Mouse (Mus musculus) c-Kit-negative CD71-positive TER-119-positive erythroid progenitor cells, embryonic 14.5 days (primary cell): ENCODE measurements around the gene Rnf207.

Experiments used
- DNase-seq: peaks from one replicate; pipeline ENCODE4 v3.0.0-alpha.2; 2013; ENCODE audit warnings: low read depth, low spot score

The Rnf207 gene

DNA sequence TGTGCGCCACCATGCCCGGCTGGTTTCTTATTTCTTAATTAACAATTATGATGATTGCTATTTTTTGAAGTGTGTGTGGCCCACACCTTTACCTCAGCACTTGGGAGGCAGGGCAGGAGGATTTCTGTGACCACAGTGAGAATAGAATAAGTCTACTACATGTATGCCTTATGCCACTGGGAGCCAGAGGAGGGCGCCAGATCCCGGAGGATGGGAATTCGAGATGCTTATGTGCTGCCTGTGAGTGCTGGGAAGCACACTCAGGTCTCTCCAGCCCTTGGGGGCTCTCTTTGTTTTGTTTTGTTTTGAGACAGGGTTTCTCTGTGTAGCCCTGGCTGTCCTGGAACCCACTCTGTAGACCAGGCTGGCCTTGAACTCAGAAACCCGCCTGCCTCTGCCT, 9.9 kb upstream of the Rnf207 start:
- DNase-seq = no peak

DNA sequence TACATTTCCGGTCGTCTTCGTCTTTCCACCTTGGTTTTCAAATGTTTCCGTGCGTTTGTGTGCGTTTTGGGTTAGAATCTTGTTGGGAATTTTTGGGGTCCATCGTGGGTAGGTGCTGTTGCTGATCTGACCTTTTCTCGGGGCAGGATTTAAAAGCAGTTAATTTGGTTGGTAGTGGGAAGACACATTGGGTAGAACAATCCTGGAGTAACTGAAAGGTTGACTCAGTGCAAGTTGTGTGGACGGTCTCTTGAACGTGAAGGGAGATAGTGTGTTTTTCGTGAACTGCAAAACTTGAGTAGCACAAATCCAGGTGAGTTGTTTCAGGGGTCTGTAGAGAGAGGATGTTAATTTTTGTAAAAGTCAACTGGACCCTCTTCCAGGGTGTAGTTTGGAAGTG, 7.8 kb upstream of the Rnf207 start:
- DNase-seq = no peak

DNA sequence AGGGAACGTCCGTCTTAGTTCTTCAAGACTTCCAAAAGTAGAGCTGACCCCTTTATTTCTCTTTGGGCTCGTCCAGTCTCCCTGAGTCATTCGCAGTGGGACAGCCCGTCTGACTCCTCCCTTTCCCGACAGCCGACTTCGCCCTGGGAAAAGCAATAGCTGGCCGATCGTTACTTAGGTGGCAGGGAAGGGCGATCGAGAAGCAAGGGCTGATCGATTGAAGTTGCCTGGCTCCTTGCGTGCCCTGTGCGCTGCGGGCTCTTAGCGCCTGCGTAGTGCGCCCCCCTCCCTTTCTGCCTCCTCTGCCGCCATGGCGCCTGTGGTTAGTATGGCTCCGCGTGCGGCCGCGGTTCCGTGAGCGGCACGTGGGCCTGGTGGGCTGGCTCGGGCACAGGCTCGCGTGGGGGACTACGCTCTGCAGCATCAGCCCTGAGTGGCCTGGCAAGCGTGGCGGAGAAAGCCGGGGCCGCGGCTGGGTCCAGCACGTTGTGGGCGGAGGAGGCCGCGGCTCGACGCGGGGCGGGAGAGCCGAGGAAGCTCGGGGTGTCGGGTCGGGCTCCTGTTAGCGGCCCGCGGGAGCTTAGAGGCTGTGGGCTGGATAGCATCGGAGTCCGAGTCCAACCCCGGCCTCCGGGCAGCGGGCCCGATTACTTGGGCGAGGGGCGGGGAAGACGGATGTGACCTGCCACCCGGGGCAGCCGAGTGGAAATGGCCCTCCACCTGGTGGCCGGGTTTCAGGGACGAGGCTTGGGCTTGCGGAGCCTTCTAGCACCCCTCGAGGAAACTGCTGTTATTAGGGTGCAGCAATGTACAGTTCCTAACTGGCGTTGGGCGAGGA, 7.0 kb upstream of the Rnf207 start, which contains the start of gene Rpl22:
Gene Rpl22, plus strand, starts transcription at position 169 of the 838 bp plus-strand sequence.
- DNase-seq = peak; percentile 90

DNA sequence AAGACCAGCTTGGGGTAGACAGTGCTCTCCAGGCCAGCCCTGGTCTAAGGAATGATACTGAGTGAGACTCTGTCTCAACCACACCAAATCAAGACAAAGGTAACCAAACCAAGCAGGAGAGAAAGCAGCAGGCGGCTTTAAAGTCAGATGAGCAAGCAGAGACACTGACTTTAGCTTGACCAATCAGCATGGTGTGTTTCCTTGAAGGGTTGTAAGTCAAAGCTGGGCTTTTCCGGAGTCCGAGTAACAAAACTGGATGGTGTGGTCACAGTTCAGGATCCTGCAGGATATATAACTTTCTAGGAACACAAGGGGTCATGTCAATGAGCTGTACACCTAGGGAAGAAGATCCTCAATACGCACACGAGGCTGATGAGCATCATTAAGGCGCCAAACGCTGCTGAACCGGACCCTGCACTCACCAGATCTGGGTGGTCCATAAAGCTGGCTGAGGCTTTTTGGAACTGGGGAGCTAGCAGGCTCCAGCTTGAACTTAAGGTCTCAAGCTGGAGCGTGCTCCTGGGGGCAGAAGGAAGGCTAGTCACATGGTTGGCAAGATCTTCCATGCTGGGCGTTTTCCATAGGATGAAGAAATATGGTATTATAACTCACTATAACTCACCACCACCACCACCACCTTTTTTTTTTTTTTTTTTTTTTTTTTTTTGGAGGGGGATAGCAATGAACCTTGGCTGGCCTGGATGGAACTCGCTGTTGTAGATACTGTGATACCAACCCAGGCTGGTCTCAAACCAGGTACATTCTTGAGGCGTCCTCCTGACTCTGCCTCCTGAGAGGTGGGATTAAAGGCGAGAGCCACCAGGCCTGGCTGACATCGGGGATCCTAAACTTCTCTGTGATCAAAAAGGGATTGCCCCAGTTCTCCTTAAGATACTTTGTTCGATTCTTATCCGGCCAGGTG, 6.1 kb upstream of the Rnf207 start:
- DNase-seq = no peak

DNA sequence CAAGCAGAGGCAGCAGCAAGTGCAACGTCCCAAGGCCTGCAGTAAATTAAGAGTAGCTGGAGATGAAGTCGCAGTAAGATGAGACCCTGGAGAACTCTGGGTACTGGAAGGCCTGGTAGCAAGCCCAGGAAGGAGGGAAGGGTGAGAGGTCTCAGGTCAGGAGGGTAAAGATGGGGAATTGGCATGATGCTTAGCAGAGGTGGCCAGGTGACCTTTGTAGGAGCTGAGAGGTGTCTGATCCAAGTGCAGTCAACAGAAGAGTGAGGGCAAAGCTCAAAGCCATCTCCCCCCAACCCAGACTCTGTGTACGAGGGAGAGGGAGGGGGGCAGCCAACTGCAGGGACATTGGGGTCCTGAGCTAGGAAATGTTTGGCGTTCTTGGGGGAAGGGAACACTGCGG, 2.7 kb upstream of the Rnf207 start:
- no peak for DNase-seq

DNA sequence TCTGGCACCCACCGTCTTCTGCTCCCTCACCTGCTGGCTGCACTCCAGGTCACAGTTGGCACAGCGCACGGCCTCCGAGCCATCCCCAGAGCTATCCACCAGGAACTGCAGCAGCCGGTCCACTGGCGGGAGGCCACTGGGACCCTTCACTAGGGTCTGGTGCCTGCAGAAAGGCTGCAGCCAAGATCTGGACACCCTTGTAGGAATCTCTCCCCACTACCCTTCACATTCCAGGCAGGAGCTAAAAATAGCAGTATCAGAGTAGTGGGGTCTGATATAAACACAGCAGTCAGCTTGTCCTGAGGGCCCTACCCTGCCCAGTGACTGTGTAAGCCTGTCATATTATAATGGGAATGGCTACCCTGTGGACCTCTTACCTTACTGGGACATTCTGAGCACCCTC, 1.2 kb downstream of the Rnf207 start:
- DNase-seq = no peak

DNA sequence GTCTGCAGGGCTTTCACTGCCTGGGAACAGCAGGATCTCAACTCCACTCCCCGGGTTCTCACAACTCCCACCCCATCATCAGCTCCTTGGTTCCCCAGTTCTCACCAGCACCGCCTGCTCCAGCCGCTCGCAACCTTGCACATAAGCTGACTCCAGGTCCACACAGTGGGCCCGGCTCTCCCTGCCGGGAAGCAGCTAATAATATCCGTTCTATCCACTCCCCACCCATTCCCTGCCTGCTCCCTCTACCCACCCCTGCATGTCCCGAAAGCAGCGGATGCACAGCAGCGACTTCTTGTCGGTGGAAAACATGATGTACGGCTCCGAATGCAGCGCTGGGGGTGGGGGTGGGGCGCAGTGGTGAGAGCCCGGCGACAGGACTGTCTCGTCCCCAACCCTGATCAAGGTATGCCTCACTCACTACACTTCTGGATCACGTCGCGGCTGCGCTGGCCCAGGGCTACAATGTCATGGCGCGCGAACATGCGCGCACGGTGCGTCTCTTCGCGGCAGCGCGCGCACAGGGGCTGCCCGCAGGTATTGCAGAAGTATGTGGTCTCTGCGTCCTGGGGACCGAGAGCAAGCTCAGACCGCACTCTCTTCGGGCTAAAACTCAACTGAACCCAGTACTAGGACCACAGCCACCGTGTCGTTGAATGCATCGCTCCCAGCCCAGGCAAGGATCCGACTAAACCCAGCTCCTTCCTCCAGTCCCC, 3.1 kb downstream of the Rnf207 start:
- DNase-seq = no peak

DNA sequence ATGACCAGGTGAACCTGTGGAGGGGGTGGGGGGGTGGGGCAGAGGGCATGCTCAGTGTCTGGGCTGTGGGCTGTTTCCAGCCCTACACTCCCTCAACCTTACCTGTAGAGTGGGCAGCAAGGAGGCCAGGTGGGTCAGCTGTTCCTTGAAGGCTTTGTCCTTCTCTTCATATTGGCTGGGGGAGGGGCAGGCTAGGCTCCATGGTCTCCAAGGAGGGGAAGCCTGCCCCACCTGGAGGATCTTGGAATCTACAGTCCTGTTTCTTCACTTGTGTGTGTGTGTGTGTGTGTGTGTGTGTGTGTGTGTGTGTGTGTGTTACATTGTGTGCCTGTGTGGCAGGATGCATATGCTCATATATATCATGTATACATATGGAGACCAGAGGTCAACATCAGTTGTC, 4.9 kb downstream of the Rnf207 start:
- no peak for DNase-seq

DNA sequence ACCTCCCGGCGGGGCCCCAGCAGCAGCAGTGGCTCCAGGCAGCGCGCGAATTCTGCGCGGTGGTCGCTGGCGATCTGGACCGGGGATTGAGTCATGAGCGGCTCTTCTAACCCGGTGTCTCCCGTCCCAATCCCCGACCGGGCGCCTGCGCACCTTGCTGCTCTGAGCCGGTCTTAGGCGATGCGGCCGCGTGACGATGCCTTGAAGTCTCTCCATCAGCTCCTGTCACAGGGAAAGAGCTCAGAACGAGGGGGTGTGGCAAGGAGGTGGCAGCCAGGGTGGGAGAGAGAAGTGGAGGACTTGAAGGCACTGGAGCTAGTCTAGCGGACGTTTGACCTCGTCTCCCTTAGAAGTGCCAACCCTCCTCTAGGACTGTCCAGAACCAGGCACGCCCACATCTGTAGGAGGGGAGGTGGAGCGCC, 5.6 kb downstream of the Rnf207 start:
- DNase-seq = no peak

DNA sequence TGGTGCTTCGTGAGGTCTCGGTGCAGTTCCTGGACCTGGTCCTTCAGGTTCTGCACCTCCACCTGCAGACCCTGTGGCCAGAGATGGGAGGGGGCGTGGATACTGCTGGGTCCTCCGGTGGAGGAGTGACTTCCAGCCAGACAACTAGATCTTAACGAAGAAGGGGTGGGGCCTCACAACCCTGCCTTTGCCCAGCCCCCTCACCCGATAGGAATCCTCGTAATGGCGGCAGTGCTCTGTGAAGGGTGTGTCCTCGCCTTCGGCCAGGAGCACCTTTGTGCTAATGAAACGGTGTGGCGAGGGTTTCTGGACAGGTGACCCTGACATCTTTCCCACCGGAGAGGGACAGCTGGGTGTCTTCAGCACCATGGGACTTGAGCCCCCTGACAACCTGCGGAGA, 6.6 kb downstream of the Rnf207 start:
- DNase-seq = no peak

DNA sequence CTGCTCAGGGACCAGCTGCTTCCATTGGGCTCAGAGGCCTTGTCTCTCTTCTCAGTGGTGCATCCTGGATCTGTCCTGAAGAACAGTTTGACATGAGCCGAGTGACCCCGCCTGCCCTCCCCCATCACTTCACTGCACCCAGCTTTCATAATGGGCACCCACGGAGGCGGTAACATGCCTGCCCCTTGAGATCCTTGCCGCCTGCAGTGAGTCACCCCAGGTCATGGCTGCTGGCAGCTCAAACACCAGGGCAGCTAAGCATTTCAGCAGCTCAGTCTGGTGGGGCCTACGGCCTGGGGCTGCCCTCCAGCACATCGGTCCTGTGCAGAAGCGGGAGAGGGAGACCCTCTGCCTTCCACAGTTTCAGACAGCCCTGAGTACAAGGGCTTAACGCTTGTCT, 11.3 kb downstream of the Rnf207 start:
- DNase-seq = no peak

DNA sequence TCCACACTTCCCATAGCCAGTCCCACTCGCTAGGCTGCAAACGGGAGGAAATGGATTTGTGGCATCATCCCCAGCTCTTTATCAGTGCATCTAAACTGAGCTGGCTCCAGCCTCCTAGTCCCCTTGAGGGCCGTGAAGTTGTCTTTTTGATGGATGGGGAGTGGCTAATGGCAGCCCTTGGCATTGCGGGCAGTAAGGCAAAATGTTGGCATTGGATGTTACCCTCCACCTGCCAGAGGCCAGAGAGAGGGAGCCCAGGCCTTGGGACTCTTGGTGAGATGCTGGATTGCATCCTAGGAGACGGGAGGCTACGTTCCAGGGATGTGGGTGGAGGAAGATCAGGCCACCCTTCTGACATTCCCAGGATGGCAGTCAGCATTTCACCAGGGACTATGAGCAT, 12.8 kb downstream of the Rnf207 start:
- DNase-seq = no peak

DNA sequence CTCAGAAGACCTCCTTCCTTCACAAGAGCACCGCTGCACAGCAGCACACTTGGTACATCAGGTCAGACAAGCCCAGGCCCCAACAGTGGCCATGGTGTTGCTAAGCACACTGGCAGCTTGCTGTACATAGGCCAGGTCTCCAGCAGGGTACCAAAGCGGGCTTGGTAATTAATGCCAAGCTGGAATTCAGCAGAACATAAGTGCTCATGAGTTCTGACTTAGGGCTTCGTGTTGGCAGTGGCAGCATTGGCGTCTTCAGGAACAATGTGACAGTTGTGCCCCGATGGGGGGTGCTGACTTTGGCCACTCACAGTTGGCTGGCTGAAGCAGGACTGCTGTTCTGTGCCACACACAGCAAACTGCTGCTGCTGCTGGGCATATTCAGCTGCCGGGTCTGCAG, 14.1 kb downstream of the Rnf207 start:
- no peak for DNase-seq

DNA sequence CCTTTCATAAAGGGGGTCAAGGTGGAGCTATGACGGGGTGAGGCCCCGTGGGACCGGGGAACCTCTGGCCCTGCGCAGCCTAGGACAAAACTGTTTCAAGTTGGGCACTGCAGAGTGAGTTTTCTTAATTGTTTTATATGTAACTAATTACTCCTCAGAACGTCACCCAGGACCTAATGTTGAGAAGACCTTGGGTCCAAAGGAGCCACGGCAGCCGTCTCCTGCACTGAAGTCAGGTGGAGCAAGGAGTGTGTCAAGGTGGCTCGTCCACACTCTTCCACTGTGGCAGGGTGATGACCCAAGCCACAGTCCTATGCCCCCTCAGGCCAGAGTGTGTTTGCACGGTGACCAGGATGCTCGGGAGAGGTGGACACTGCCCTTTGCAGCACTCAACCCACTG, 15.6 kb downstream of the Rnf207 start:
- DNase-seq = no peak

DNA sequence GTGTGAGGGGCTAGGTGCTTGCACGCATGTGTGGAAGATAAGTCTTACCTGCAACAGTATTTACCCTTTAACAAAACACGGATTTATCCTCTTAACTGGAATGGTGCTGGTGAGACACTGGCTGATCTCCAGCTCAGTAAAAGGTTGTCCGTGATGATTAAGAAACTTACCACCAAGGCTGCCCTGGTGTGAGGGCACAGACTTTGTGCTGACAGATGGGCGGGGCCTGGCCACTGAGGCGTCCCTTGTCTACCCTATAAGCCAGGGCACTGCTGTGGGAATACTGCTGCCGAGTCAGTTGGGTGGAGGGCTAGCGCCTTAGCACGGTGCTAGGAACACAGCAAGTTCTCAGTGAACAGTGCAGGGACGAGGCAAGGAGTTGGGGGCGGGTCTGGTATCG, 16.8 kb downstream of the Rnf207 start:
- no peak for DNase-seq

DNA sequence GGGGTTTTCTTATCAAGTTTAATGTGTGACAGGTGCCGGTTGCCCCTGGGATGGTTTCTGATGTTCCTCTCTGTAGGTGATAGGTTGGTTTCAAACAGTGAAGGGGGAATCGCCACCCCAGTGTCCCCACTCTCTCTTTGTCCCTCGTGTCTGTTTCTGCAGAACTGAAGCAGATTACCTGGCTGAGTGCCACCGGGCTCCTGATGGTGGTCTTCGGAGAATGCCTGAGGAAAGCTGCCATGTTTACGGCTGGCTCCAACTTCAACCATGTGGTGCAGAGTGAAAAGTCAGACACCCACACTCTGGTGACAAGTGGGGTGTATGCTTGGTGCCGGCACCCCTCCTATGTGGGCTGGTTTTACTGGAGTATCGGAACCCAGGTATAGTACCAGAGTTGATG, 18.4 kb downstream of the Rnf207 start:
- no peak for DNase-seq

DNA sequence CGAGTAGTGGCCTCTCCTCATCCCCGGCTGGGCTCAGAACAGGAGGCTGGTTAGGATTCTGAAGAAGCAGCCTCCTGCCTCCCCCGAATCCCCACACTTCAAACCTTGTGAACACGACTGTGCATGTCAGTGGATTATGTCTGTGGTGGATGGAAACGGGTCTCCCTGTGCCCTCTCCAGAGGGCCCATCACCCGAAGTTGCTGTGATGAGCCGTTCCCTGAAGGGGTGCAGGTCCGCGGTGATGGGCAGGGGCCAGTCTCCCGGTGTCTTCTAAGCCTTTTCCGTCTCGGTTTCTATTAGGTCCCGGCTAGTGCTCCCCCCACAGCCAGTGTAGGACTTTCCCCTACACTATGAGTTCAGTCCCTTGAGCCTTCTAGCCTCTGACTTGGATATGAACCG, 20.0 kb downstream of the Rnf207 start:
- DNase-seq = no peak

DNA sequence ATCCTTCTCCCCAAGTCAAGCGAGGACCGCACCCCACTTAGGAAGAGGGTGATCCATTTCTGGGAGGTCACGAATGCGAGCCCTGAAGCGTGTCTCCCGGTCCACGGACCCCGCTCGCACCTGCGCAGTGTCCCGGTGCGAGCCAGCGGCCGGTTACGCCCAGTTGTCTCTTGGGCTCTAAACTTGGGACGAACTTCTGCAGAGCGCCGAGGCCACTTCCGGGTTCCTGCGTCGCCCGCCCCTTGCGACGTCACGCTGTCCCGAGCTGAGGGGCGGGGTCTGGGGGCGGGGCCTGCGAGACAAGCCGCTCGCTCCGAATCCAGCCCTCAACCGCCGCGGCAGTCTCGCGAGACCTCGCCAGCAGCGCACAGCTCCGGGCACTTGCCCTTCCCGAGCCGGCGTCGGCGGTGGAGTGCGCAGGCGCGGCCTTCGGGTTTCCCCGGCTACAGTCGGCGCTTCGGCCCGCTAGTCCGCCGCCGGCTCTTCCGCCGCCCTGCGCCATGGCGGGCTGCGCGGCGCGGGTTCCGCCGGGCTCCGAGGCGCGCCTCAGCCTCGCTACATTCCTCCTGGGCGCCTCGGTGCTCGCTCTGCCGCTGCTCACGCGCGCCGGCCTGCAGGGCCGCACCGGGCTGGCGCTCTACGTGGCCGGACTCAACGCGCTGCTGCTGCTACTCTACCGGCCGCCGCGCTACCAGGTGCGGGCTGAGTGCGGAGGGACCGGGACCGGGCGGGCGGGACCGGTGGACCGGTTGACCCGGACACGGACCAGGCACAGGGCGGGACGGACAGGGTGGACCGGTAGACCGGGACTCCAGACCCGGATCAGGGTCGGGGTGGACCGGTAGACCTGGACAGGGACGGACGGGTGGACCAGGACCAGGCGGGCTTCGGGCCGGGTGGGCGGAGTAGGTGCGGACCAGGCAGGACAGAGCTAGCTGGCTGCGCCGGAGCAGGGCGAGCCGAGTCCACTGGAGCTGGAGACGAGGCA, 21.6 kb downstream of the Rnf207 start, which contains the start of gene Icmt:
Gene Icmt, plus strand, starts transcription at position 354 of the 988 bp plus-strand sequence.
- peak; percentile 98 for DNase-seq

DNA sequence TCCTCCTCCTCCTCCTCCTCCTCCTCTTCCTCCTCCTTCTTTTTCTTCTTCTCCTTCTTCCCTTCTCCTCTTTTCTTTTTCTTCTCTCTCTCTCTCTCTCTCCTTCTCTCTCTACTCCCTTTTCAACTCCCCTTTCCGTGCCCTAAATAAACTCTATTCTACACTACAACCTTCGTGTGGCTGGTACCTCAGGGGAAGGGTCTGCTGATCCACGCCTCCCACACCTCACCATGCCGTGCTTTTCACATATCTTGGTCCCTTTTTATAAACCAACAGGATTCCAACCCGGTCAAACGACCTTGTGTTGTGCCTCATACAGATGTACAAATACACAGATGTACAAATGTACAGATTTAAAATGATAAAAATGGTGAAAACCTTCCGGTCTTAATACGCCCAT, 22.4 kb downstream of the Rnf207 start:
- DNase-seq = no peak

DNA sequence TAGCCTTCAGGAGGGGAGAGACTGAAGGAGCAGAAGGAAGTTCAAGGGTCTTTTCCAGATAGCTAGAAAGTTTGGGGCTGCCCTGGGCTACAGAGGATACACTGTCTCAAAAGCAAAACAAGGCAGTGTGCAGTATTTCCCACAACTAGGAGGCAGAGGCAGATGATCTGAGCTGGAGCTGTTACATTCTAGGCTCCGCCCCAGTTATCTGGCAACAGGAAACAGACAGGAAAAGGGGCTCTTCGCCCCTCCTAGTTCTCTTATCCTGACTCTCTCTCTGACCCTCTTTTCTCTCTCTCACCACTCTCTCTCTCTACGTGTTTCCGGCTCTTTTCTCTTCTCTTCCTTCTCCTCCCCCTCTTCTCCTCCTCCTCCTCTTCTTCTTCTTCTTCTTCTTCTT, 22.9 kb downstream of the Rnf207 start:
- DNase-seq = peak; percentile 29
